Comparison of ENCODE assay signal across 8 mouse cellular contexts in the genomic region with DNA sequence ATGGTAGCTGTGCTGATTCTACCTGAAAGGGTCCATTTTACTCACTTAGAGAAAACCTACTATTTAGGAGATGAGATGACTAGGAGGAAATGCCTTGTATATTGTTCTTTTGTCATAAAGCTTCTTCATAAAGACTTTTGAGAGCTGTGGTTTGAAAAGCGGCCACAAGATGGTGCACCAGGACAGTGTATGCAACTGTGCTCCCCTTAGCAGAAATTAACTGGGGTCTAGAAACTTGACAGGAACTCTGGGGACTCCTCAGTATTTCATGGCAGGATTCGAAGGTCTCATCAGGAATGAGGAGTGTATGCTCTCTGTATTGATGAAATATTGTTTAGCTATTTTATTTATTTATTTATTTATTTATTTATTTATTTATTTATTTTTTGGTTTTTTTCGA.
DNase-seq lines count a peak whose midpoint lies in the region; ATAC-seq and TF ChIP-seq lines count a peak whose summit lies in the region.

No protein-coding gene starts in this region.

- no peaks in the 10 kb centered on the region for H3K27me3 ChIP-seq in lung, postnatal 0 days (replicated peaks; ENCODE audit: insufficient read depth, low read length)

- no peak overlapping the region for H3K9ac ChIP-seq in lung, postnatal 0 days (replicated peaks; ENCODE audit: low read depth)

- peak; percentile 85 for TF ChIP-seq CTCF in lung, postnatal 0 days (IDR thresholded peaks at IDR 0.05)

- ATAC-seq in granulocyte monocyte progenitor cell, adult 5-6 weeks (replicated peaks; ENCODE audit: poor library complexity, severe bottlenecking): peak; percentile 88
- peak; percentile 33; the same call in 1 of the 2 replicates for ATAC-seq in lung, postnatal 0 days
- no peak for ATAC-seq in erythroblast, adult 5-6 weeks (replicated peaks; ENCODE audit: low FRiP score, poor library complexity, severe bottlenecking)

- H3K4me3 ChIP-seq in lung, postnatal 0 days (ENCODE audit: low read depth, low read length): no peak overlapping the region

- TF ChIP-seq EP300 in lung, postnatal 0 days (IDR thresholded peaks at IDR 0.05): no peak

- H3K4me1 ChIP-seq in lung, postnatal 0 days (ENCODE audit: insufficient read depth, low read depth, low read length): no peaks in the 10 kb centered on the region

- WGBS in lung, postnatal 0 days: 33% methylated on average over 3 of the region's 3 CpGs

- H3K9me3 ChIP-seq in lung, postnatal 0 days (ENCODE audit: low read length): no peaks in the 10 kb centered on the region

- peak; percentile 46 to 66 for DNase-seq in CD8-positive naive resting alpha-beta T cell, adult 2 months (ENCODE audit: low read depth in 2 of 2, low spot score in 2 of 2)
- DNase-seq in R1 (ENCODE audit: low read depth, low spot score): peak; percentile 49
- peak; percentile 58 to 72 for DNase-seq in cerebellum, postnatal 36 days
- peak; percentile 29 for DNase-seq in layer of hippocampus, adult 9-10 months (ENCODE audit: low spot score)
- DNase-seq in lung, postnatal 0 days (ENCODE audit: low spot score): peak; percentile 79
- peak; percentile 77 for DNase-seq in retina, postnatal 1 day

- H3K36me3 ChIP-seq in lung, postnatal 0 days (ENCODE audit: insufficient read depth, low read length): no peaks in the 10 kb centered on the region

- no peak overlapping the region for H3K4me2 ChIP-seq in lung, postnatal 0 days (replicated peaks; ENCODE audit: low read depth, low read length)

- H3K27ac ChIP-seq in lung, postnatal 0 days (ENCODE audit: low read length): no peak overlapping the region

Comparison
In these comparisons a context has a peak if more than half of its experiments do, and no peak if none do; other contexts are left out.
1. DNase-seq: peak in every context shown above with its lines; median percentile 79 in lung, postnatal 0 days; 77 in retina, postnatal 1 day; 65 in cerebellum, postnatal 36 days; 56 in CD8-positive naive resting alpha-beta T cell, adult 2 months; 49 in R1; 29 in layer of hippocampus, adult 9-10 months.